Mouse (Mus musculus): ENCODE measurements at regions not wholly inside any gene's neighbourhood (a gene's known extent, or its start where the extent isn't known, plus 50 kb on each side); places are given as distances from the start of the nearest gene placed in this dataset.

DNA sequence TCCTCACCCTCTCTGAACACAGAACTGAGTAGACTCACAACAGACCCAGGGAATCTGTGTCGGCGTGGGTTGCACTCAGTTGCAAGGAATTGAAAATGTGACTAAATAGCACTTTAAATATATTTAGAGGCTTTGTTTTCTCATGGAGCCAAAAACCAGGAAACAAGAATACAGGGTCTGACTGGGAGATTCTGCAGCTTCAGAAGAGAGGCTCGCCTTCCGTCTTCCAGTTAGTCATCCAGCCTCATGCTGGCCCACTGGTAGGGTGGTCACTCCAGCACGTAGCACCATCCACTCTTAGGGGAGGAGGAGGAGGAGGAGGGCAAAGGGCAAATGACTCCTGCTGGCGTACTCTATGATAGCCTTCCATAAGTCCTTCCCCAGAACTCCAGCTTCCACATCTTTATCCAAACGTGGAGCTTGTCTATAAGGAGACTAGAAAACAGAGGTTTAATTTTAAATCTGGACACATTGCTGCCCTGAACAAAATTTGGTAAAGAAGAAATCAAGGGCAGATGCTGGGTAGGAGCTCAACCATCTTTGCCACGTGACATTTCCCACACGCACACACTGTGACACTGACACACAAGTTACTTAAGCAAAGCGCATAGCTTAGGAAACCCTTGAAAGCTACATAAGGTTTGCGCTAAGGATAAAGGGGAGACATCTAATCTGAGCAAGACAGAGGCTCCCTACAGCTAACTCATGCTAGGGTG lies 60.8 kb downstream of the Mis18a start:
- ATAC-seq (ENCODE audit: low FRiP score), result no peak
- Histone ChIP-seq H3K27me3 (peaks cover 3% of the 10 kb centered on the region; the same call in 1 of the 2 replicates), H3K4me2 (replicated peaks) (no peak overlapping the region), H3K27ac (no peak overlapping the region), H3K9ac (no peak overlapping the region), H3K4me1 (no peaks in the 10 kb centered on the region), H3K36me3 (no peaks in the 10 kb centered on the region), H3K9me3 (replicated peaks) (no peaks in the 10 kb centered on the region), H3K4me3 (no peak overlapping the region)
- WGBS, result 87% methylated on average over 11 of the region's 11 CpGs

DNA sequence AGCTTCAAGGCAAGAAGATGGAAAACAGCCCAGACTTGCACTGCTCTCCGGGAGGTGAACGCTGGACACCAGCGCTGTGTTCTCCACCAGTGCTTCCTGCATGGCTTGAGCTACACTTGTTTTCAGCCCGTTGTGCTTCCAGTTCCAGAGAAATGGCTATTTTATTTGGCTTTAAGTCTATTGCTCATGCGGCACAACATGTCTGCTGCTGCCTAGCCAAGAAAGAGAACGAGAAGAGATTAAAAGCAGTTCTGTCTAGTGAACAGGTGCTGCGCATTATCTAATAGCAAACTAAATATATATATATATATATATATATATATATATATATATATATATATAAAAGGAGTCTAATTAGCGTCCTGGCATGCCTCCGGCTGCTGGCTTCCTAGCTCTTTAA lies 63.1 kb downstream of the Mis18a start:
- ATAC-seq (ENCODE audit: low FRiP score), result no peak
- Histone ChIP-seq H3K4me1 (no peaks in the 10 kb centered on the region), H3K9ac (no peak overlapping the region), H3K9me3 (replicated peaks) (no peaks in the 10 kb centered on the region), H3K36me3 (no peaks in the 10 kb centered on the region), H3K4me3 (no peak overlapping the region), H3K4me2 (replicated peaks) (no peak overlapping the region), H3K27me3 (peaks cover 3% of the 10 kb centered on the region; the same call in 1 of the 2 replicates), H3K27ac (no peak overlapping the region)
- 80% methylated on average over 9 of the region's 9 CpGs for WGBS

DNA sequence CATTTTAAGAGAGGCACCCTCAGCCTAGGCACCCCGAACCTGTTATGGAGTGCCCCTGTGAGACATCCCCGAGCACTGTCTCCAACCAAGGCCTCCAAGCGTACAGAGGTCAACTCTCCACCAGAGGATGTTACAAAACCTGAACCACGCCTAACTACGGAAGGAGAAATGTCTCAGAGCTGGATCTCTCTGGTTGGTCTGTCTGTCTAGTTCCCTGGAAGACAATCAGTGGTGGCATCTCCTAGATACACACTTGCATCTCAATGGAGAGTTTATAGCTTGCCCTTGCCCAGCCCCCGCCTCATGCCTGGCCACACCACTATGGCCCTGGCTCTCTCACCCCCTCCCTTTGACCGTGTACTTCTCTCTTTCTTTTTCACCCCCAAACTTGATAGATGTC lies 69.2 kb downstream of the Mis18a start:
- Histone ChIP-seq H3K27ac (no peak overlapping the region), H3K4me2 (replicated peaks) (no peak overlapping the region), H3K36me3 (no peaks in the 10 kb centered on the region), H3K4me1 (peaks cover 12% of the 10 kb centered on the region), H3K4me3 (no peak overlapping the region), H3K9me3 (replicated peaks) (no peaks in the 10 kb centered on the region), H3K27me3 (peaks cover 5% of the 10 kb centered on the region; the same call in 1 of the 2 replicates), H3K9ac (no peak overlapping the region)
- 93% methylated on average over 7 of the region's 7 CpGs for WGBS
- ATAC-seq (ENCODE audit: low FRiP score), result no peak

DNA sequence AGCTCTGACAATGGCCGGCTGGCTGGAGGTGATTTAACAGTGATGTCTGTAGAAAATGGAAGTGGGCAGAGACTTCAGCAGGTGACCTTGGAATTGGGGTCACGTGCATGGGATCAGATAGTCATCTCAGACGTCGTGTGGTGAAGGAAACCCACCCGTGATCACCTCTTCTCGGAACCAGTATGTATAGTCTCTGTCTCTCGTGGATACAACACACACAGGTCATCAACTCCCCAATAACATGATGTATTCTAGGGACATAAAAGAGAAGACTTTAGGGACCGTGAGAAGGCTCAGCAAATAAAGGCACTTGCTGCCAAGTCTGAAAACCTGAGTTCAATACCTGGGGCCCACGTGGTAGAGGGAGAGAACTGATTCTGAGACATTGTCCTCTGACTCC lies 70.2 kb downstream of the Mis18a start:
- Histone ChIP-seq H3K9me3 (replicated peaks) (no peaks in the 10 kb centered on the region), H3K4me2 (replicated peaks) (no peak overlapping the region), H3K4me3 (no peak overlapping the region), H3K4me1 (peaks cover 12% of the 10 kb centered on the region), H3K36me3 (no peaks in the 10 kb centered on the region), H3K27ac (peak overlapping the region; percentile 66), H3K9ac (no peak overlapping the region), H3K27me3 (0 out of 2 replicates have a peak, but pooled peaks cover 4% of the 10 kb centered on the region)
- WGBS, result 48% methylated on average over 9 of the region's 9 CpGs
- peak; percentile 53 for ATAC-seq (ENCODE audit: low FRiP score)

DNA sequence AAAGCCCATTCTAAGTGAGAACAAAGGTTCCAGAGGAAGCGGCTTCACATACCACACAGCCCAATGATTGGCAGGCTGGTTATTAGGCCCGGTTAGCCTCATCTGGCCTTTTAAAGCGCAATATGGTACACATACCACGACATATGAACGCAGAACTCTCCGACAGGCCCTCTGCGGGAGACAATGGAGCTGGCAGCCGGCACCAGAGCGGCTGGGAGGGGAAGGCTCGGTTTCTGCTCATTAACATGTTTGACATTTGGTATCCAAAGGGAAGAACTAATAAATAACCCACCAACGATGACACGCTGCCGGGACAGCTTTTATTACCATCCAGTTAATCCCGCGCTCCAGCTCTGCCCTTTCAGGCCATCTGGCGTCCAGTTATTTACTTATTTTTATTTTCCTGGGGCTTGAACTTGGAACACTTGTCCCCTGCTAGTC lies 70.6 kb downstream of the Mis18a start:
- H3K36me3 ChIP-seq, result no peaks in the 10 kb centered on the region
- no peak overlapping the region for H3K4me3 ChIP-seq
- H3K27ac ChIP-seq, result peak overlapping the region; percentile 66
- H3K27me3 ChIP-seq, result 0 out of 2 replicates have a peak, but pooled peaks cover 4% of the 10 kb centered on the region
- 23% methylated on average over 16 of the region's 16 CpGs for WGBS
- peak; percentile 92 for ATAC-seq (ENCODE audit: low FRiP score)
- no peaks in the 10 kb centered on the region for H3K9me3 ChIP-seq (replicated peaks)
- peaks cover 12% of the 10 kb centered on the region for H3K4me1 ChIP-seq
- no peak overlapping the region for H3K9ac ChIP-seq
- peak overlapping the region; percentile 26; the same call in 1 of the 2 replicates for H3K4me2 ChIP-seq (replicated peaks)

DNA sequence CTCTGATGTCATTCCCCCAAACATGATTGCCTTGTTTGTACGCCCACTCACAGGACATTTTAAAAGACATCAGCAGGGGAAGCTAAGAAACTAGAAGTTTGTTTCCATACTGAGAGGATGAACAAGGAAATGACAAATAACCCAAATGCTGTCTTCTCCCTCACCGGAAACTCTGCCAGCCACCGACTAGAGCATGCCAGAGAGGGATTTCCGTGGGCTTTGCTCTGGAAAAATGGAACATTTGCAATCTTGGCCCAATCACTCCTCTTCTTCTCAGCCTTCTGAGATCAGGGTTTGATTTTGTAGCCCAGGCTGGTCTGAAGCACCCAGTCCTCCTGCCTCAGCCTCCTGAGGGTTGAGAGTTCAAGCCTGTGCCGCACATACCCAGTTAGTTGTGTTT lies 72.4 kb downstream of the Mis18a start:
- no peak overlapping the region for H3K4me3 ChIP-seq
- 94% methylated on average over 5 of the region's 5 CpGs for WGBS
- peaks cover 4% of the 10 kb centered on the region; the same call in 1 of the 2 replicates for H3K27me3 ChIP-seq
- H3K36me3 ChIP-seq, result no peaks in the 10 kb centered on the region
- H3K9me3 ChIP-seq (replicated peaks), result no peaks in the 10 kb centered on the region
- peaks cover 12% of the 10 kb centered on the region for H3K4me1 ChIP-seq
- ATAC-seq (ENCODE audit: low FRiP score), result no peak
- no peak overlapping the region for H3K27ac ChIP-seq
- no peak overlapping the region for H3K4me2 ChIP-seq (replicated peaks)
- no peak overlapping the region for H3K9ac ChIP-seq

DNA sequence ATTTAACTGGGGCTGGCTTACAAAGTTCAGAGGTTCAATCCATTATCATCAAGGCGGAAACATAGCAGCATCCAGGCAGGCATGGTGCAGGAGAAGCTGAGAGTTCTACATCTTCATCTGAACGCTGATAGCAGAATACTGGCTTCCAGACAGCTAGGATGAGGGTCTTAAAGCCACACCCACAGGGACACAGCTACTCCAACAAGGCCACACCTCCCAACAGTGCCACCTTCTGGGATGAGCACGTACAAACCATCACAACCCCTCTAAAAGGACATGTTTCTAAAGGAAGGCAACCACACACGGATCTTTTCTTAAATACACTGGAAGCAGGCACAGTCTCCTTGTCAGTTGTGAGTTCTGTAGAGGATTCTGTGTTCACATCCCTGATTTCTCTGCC lies 74.4 kb downstream of the Mis18a start:
- 64% methylated on average over 4 of the region's 4 CpGs for WGBS
- no peak for ATAC-seq (ENCODE audit: low FRiP score)
- no peak overlapping the region for H3K4me3 ChIP-seq
- H3K36me3 ChIP-seq, result no peaks in the 10 kb centered on the region
- no peak overlapping the region for H3K4me2 ChIP-seq (replicated peaks)
- H3K27me3 ChIP-seq, result peaks cover 4% of the 10 kb centered on the region; the same call in 1 of the 2 replicates
- H3K9ac ChIP-seq, result no peak overlapping the region
- peaks cover 12% of the 10 kb centered on the region for H3K4me1 ChIP-seq
- H3K27ac ChIP-seq, result no peak overlapping the region
- H3K9me3 ChIP-seq (replicated peaks), result no peaks in the 10 kb centered on the region

DNA sequence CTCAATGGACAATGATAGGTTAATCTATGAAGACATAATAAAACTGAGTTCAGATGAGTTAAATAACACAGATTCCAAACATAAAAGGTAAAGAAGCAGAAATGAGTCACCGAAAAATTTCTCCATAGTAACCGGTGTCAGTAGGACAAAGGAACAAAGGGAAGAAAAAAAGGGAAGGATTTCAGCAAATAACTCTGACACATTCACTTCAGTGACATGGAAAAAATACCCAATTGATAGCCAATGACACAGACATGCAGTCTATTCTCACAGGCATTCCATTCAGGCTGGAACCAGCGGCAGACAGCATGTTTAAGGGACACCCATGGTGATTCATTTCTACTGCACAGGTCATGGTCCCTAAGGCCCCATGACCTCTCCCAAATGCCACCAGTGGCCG lies 79.0 kb downstream of the Mis18a start:
- Histone ChIP-seq H3K9me3 (replicated peaks) (no peaks in the 10 kb centered on the region), H3K4me2 (replicated peaks) (no peak overlapping the region), H3K4me1 (no peaks in the 10 kb centered on the region), H3K4me3 (no peak overlapping the region), H3K27me3 (peaks cover 17% of the 10 kb centered on the region), H3K9ac (no peak overlapping the region), H3K36me3 (no peaks in the 10 kb centered on the region), H3K27ac (no peak overlapping the region)
- WGBS, result 49% methylated on average over 4 of the region's 4 CpGs
- ATAC-seq (ENCODE audit: low FRiP score), result no peak

DNA sequence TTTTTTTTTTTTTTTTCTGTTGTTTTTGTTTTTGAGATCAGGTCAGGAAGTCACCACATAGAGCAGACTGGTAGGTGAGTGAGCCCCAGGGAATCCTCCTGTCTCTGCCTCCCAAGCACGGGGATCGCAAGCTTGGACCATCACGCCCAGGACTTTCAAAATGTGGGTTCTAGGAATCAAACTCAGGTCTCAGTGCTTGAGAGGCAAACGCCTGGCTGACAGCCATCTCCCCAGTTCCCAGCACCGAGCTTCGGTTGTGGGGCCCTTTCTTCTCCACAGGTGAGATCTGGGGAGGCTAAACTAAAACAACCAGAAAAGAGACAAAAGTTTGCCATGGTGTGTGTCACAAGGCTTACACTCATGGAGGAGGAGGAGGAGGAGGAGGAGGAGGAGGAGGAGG lies 84.5 kb downstream of the Mis18a start:
- WGBS, result 93% methylated on average over 6 of the region's 6 CpGs
- Histone ChIP-seq H3K4me3 (no peak overlapping the region), H3K27me3 (peaks cover 12% of the 10 kb centered on the region; the same call in 1 of the 2 replicates), H3K9me3 (replicated peaks) (no peaks in the 10 kb centered on the region), H3K36me3 (no peaks in the 10 kb centered on the region), H3K27ac (no peak overlapping the region), H3K9ac (no peak overlapping the region), H3K4me1 (no peaks in the 10 kb centered on the region), H3K4me2 (replicated peaks) (no peak overlapping the region)
- no peak for ATAC-seq (ENCODE audit: low FRiP score)

DNA sequence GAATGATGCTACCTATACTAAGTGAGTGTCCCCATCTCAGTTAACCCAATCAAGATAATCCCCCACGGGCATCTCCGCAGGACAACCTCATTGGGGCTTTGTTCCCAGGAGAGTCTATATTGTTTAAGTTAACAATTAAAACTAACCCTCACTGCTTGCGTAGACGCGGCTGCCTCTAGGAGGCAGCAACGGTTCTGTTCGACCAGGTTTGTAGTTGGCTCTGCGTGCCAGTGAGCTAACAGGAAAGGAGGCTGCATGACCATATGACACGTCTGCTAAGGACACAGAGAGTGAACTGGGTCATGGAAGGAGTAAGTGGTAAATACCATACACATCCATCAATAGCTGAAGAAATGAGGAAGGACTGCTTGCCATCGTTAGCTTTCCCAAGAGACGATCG lies 92.0 kb downstream of the Mis18a start:
- Histone ChIP-seq H3K4me2 (replicated peaks) (no peak overlapping the region), H3K27ac (no peak overlapping the region), H3K4me1 (0 out of 2 replicates have a peak, but pooled peaks cover 2% of the 10 kb centered on the region), H3K36me3 (no peaks in the 10 kb centered on the region), H3K27me3 (0 out of 2 replicates have a peak, but pooled peaks cover 3% of the 10 kb centered on the region), H3K9ac (no peak overlapping the region), H3K9me3 (replicated peaks) (no peaks in the 10 kb centered on the region), H3K4me3 (no peak overlapping the region)
- WGBS, result 36% methylated on average over 12 of the region's 12 CpGs
- no peak for ATAC-seq (ENCODE audit: low FRiP score)

DNA sequence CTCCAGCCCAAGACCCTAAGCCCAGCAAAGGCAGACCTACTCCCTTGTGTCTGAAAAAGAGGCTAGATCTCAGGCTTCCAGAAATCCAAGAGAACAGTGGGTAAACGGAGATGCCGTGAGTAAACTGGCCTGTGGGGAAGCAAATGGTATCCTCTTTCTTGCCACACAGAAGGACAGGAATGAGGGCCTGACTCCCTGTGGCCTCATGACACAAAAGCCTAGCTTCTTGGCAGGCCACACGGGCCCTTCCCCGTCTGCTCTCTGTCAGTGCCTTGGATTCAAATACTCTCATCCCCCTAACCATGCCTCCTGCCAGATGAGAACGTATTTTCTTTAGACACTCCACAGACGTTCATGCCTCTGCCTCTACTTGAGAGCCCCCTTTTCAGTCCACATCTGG lies 97.2 kb downstream of the Mis18a start:
- WGBS, result 23% methylated on average over 6 of the region's 6 CpGs
- H3K27me3 ChIP-seq, result 0 out of 2 replicates have a peak, but pooled peaks cover 6% of the 10 kb centered on the region
- H3K4me2 ChIP-seq (replicated peaks), result no peak overlapping the region
- ATAC-seq (ENCODE audit: low FRiP score), result no peak
- H3K9ac ChIP-seq, result no peak overlapping the region
- no peaks in the 10 kb centered on the region for H3K9me3 ChIP-seq (replicated peaks)
- no peaks in the 10 kb centered on the region for H3K36me3 ChIP-seq
- H3K4me1 ChIP-seq, result peaks cover 22% of the 10 kb centered on the region
- no peak overlapping the region for H3K4me3 ChIP-seq
- peak overlapping the region; percentile 68; the same call in 1 of the 2 replicates for H3K27ac ChIP-seq

DNA sequence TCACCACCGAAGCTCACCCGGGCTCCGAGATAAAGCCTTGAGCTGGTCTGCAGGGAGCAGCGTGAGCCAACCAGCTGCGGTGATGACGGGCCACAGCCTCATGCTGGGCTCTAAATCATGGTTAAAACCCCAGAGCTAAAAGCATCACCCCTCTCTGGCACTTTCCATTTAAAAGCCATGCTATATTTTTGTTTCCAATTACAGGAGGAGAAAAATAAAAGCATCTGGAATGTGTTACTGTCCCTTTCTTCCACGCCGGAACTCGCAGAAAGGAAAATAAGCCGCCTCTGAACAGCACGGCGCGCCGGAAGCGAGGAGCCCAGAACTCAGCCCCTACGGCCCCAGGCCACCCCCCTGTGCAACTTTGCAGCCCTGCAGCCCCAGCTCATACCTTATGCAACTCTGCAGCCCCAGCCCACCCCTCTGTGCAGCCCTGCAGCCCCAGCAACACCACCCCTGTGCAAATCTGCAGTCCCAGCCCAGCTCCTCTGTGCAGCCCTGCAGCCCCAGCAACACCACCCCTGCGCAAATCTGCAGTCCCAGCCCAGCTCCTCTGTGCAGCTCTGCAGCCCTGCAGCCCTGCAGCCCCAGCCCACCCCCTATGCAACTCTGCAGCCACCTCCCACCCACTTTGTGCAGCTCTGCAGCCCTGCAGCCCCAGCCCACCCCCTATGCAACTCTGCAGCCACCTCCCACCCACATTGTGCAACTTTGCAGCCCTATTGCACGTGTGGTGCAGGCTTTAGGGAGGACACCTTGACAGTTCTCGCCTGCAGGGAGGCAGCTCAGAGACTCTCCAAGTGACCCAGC lies 97.9 kb downstream of the Mis18a start:
- WGBS, result 39% methylated on average over 19 of the region's 19 CpGs
- 0 out of 2 replicates have a peak, but pooled peaks cover 5% of the 10 kb centered on the region for H3K27me3 ChIP-seq
- H3K36me3 ChIP-seq, result no peaks in the 10 kb centered on the region
- H3K27ac ChIP-seq, result peak overlapping the region; percentile 68
- H3K4me3 ChIP-seq, result no peak overlapping the region
- 0 out of 2 replicates have a peak overlapping the region, but pooled peaks have one; percentile 17 for H3K4me2 ChIP-seq (replicated peaks)
- no peaks in the 10 kb centered on the region for H3K9me3 ChIP-seq (replicated peaks)
- ATAC-seq (ENCODE audit: low FRiP score), result peak; percentile 59
- peak overlapping the region; percentile 1; the same call in 1 of the 2 replicates for H3K9ac ChIP-seq
- peaks cover 27% of the 10 kb centered on the region for H3K4me1 ChIP-seq

All from hindbrain, embryonic 12.5 days (tissue).